Mouse (Mus musculus) liver, adult 2 months (tissue): ENCODE measurements around the gene Ivd.

Source experiments
- CTCF ChIP-seq: fragments of 200-500 bp; IDR thresholded peaks from 2 replicates; pipeline ENCODE4 v1.5.1; 2011; ENCODE audit warnings: low read depth, low read length, control low read depth
- POLR2A ChIP-seq: fragments of 200-500 bp; IDR thresholded peaks from 2 replicates; pipeline ENCODE4 v1.6.1; 2011; ENCODE audit warnings: low read length, control low read depth; ENCODE audit not compliant: insufficient read depth; ENCODE audit errors: extremely low read depth

GRCm38 (mm10) chr2:118918543-118918942, 56.8 kb downstream of the Ivd start:
- TF ChIP-seq POLR2A (no peak), CTCF (no peak)
